Mouse (Mus musculus) c-Kit-positive CD71-negative TER-119-negative erythroid progenitor cells, embryonic 14.5 days (primary cell): ENCODE results near the gene Mnx1.
"Not testable (repeated sequence)": the region's sequence is repeated elsewhere in the genome, so short reads cannot be mapped to it uniquely, and the experiment has no call there.

Experiments
- DNase-seq: peaks from one replicate; pipeline ENCODE4 v3.0.0-alpha.2; 2013; ENCODE audit warnings: low read depth

The Mnx1 gene

DNA sequence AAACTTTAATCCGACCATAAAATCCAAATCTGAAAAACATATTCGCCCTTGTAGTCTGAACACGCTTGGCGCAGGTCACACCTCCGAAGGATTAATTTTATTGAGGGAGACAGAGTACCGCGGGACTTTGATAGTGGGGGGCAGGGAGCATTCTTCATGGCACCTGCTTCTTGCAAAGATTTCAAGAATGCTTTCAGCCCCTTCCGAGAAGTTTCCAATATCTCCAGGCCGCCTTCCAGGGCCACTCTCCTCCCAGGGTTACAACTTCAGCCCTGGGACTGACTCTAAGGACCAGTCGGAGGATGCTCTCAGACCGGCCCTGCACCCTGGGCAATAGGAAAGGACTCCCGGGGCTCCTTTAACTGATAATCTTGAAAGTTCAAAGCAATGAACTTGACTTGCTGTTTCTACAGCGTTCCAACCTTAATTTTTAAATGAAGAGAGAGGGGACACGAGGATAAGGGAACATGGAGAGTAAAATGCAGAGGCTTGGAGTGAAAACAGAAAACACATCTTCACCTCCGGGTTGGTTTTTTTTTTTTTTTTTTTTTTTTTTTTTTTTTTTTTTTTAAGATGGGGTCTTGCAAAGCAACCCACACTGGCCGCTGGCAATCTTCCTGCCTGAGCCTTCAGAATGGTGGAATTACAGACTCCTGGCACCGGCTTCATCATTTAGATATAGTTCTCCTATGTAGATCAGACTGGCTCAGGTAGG is 9.8 kb downstream of the Mnx1 start:
- no peak for DNase-seq

- DNase-seq = no peak
Observed at GRCm38 (mm10) chr5:29467489-29468350, 10.6 kb downstream of the Mnx1 start.

GRCm38 (mm10) chr5:29462943-29463686 is 15.2 kb downstream of the Mnx1 start:
- no peak for DNase-seq

DNA sequence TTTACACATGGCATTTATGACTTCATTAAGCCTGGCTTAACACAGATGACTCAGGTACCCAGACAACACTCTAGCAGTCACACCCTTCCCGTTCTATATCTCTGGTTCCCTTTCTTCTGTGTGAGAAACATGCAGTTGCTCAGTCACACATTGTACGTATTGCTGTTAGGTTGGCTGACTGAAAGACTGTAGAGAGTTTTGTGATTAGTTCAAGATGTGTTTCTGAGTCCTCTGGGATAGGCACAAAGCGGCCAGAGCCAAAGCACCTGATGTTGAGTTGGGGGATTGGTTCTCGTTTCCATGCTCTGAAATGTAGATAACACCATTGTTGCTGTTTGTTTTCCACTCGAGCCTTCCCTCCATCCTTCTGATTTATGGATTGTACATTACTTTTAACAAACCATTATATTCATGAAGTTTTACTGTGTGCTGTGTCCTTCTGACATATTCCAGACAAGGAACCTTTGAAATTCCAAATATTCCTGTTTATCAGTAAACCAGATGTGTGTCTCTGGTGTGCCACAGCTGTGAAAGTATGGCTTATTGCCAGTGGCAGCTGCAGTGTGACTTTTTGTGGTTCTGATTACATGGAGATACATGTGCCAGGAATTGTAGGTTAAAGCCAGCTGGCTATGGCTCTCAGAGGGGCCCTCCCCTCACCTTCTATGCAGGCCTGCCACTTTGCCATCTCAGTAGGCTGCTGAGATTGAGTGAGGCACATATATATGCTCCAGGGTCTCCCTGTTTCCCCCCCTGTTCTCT is 21.2 kb downstream of the Mnx1 start:
- no peak for DNase-seq

GRCm38 (mm10) chr5:29452352-29452751 is 25.9 kb downstream of the Mnx1 start:
- DNase-seq = no peak

- DNase-seq = no peak
Observed at GRCm38 (mm10) chr5:29445275-29445674, 33.0 kb downstream of the Mnx1 start.

GRCm38 (mm10) chr5:29436728-29437127 is 41.5 kb downstream of the Mnx1 start:
- DNase-seq = not testable (repeated sequence)

- DNase-seq = no peak
Observed at GRCm38 (mm10) chr5:29435491-29435890, 42.8 kb downstream of the Mnx1 start.

- no peak for DNase-seq
Observed at GRCm38 (mm10) chr5:29434872-29435358, 43.4 kb downstream of the Mnx1 start.

- DNase-seq = peak; percentile 87
Observed at GRCm38 (mm10) chr5:29434228-29434871, 43.9 kb downstream of the Mnx1 start, which contains the start of gene Nom1. TSS of gene Nom1 (plus strand) at chr5:29434664.

DNA sequence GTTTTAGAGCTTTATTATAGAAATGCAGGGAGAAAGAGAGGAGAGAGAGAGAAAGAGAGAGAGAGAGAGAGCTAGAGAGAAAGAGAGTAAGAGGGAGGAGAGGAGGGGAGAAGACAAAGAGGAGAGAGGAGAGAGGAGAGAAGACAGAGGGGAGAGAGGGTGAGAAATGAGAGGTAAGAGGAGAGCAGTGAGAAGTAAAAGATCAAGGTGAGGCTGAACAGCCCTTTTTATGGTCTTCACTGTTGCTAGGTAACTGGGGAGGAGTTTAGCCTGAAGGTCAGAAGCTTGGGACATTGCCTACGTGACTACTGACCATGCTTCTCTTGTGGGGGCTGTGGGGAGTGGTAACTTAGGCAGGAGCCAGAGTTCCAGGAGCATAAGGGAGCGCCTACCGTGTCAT is 54.9 kb downstream of the Mnx1 start:
- not testable (repeated sequence) for DNase-seq
